Mouse (Mus musculus) liver, embryonic 14.5 days (tissue): ENCODE data around the gene Bcl2l11. TPM values are rescaled to one million over a fixed set of nuclear protein-coding genes. Genes with fewer than 3 reads are reported as not detected.

Experiments used
- ATAC-seq: fragments of 200-750 bp; cut with Nextera tagmentation; 2 replicates; pipeline ENCODE4 v1.8.0; 2017; ENCODE audit warnings: moderate number of reproducible peaks, mild to moderate bottlenecking, moderate library complexity; ENCODE audit not compliant: insufficient read depth
- DNase-seq, 3 experiments: peaks; one replicate each; pipeline ENCODE4 v3.0.0-alpha.2; 2012 to 2013; ENCODE audit warnings: low read depth in 3 of 3, low spot score in 3 of 3
- H3K27ac ChIP-seq: fragments of 300-500 bp; sonication (generic); 2 replicates; pipeline ENCODE4 v1.5.1; 2014; ENCODE audit warnings: moderate library complexity, mild to moderate bottlenecking, control low read depth, inconsistent platforms
- H3K27me3 ChIP-seq: fragments of 300-500 bp; sonication (generic); 2 replicates; pipeline ENCODE4 v1.6.1; 2014; ENCODE audit warnings: mild to moderate bottlenecking, low read length, moderate library complexity; ENCODE audit not compliant: control insufficient read depth, insufficient read depth
- H3K36me3 ChIP-seq: fragments of 300-500 bp; sonication (generic); replicated peaks from 2 replicates; pipeline ENCODE4 v1.6.1; 2014; ENCODE audit warnings: low read depth; ENCODE audit not compliant: control insufficient read depth, insufficient read depth
- H3K4me1 ChIP-seq, 2 experiments: fragments of 200-500 bp in 1 of 2; fragments of 300-500 bp in 1 of 2; sonication (generic) in 1 of 2; replicated peaks; 2 replicates each; pipeline ENCODE4 v1.6.1; 2012 to 2014; ENCODE audit warnings: antibody characterized with exemption in 1 of 2, inconsistent platforms in 1 of 2, low read length in 1 of 2; ENCODE audit not compliant: control insufficient read depth in 2 of 2, insufficient read depth in 2 of 2
- H3K4me2 ChIP-seq: fragments of 300-500 bp; sonication (generic); 2 replicates; pipeline ENCODE4 v1.6.1; 2014; ENCODE audit warnings: low read depth, mild to moderate bottlenecking, control low read depth, moderate library complexity
- H3K4me3 ChIP-seq, 2 experiments: fragments of 200-500 bp in 1 of 2; fragments of 300-500 bp in 1 of 2; sonication (generic) in 1 of 2; 2 replicates each; pipeline ENCODE4 v1.5.1; 2012 to 2014; ENCODE audit warnings: low read depth in 2 of 2, low read length in 2 of 2, mild to moderate bottlenecking in 2 of 2, control low read depth in 1 of 2, inconsistent platforms in 1 of 2, moderate library complexity in 1 of 2; ENCODE audit not compliant: insufficient read depth in 1 of 2
- H3K9ac ChIP-seq: fragments of 300-500 bp; sonication (generic); replicated peaks from 2 replicates; pipeline ENCODE4 v1.6.1; 2014; ENCODE audit warnings: mild to moderate bottlenecking, control low read depth, moderate library complexity
- H3K9me3 ChIP-seq: fragments of 300-500 bp; sonication (generic); 2 replicates; pipeline ENCODE4 v1.6.1; 2016; ENCODE audit warnings: low read length, mixed read lengths; ENCODE audit not compliant: control insufficient read depth
- CTCF ChIP-seq: IDR thresholded peaks from 2 replicates; pipeline ENCODE4 v1.5.1; 2016; ENCODE audit warnings: antibody characterized with exemption, low read depth, control low read depth
- EP300 ChIP-seq: IDR thresholded peaks from 2 replicates; pipeline ENCODE4 v1.6.1; 2016; ENCODE audit warnings: antibody characterized with exemption, low read depth
- WGBS: fragments of 180-500 bp; shearing (Covaris S2); extraction: QIAGEN DNeasy Blood & Tissue Kit; methylation state at CpG from one replicate; pipeline ENCODE4 v1.1.7; 2014; ENCODE audit not compliant: insufficient replicate concordance; 5-methylcytosine and 5-hydroxymethylcytosine counted together
- polyA plus RNA-seq, 2 experiments: library from polyadenylated mRNA; depleted of rRNA in 1 of 2; stranded (reverse) in 1 of 2; unstranded in 1 of 2; fragments of >200 nt; fragmentation: Nextera tagmentation in 1 of 2; extraction: Ambion mirVana in 1 of 2; gene quantifications; 2 replicates each; pipeline versions ENCODE4 v1.2.1 to v1.2.3; 2012 to 2014

The Bcl2l11 gene
- polyA plus RNA-seq, 2 experiments: 3.3 to 4.5 TPM

GRCm38 (mm10) chr2:128172266-128172665 lies 46.4 kb downstream of the Bcl2l11 start:
- ATAC-seq (peak; percentile 17; the same call in 1 of the 2 replicates), DNase-seq (no peak)
- TF ChIP-seq EP300 (no peak), CTCF (no peak)
- no peaks in the 10 kb centered on the region for H3K9me3 ChIP-seq
- no peaks in the 10 kb centered on the region for H3K27me3 ChIP-seq
- no peak overlapping the region for H3K4me3 ChIP-seq
- H3K36me3 ChIP-seq: no peaks in the 10 kb centered on the region
- WGBS: 72% methylated on average over 5 of the region's 5 CpGs
- H3K4me2 ChIP-seq: no peak overlapping the region
- no peak overlapping the region for H3K9ac ChIP-seq
- H3K4me1 ChIP-seq: peaks cover 5 to 28% of the 10 kb centered on the region in 2 experiments
- H3K27ac ChIP-seq: no peak overlapping the region

GRCm38 (mm10) chr2:128174176-128174575 lies 48.3 kb downstream of the Bcl2l11 start:
- no peaks in the 10 kb centered on the region for H3K36me3 ChIP-seq
- no peak for TF ChIP-seq EP300
- TF ChIP-seq CTCF: no peak
- WGBS: 49% methylated on average over 5 of the region's 5 CpGs
- H3K4me1 ChIP-seq: peaks cover 0 to 26% of the 10 kb centered on the region in 2 experiments; a peak in 3 of 4 replicates
- peak; percentile 32; the same call in 1 of the 2 replicates for ATAC-seq
- no peak for DNase-seq
- no peaks in the 10 kb centered on the region for H3K9me3 ChIP-seq
- no peak overlapping the region for H3K4me3 ChIP-seq
- no peak overlapping the region for H3K4me2 ChIP-seq
- no peaks in the 10 kb centered on the region for H3K27me3 ChIP-seq
- H3K27ac ChIP-seq: no peak overlapping the region
- H3K9ac ChIP-seq: no peak overlapping the region

GRCm38 (mm10) chr2:128174604-128175342 lies 48.9 kb downstream of the Bcl2l11 start:
- Histone ChIP-seq H3K9ac (no peak overlapping the region), H3K27ac (peak overlapping the region; percentile 53), H3K36me3 (no peaks in the 10 kb centered on the region), H3K4me1 (peaks cover 0 to 28% of the 10 kb centered on the region in 2 experiments; a peak in 3 of 4 replicates), H3K27me3 (no peaks in the 10 kb centered on the region), H3K4me2 (no peak overlapping the region), H3K9me3 (no peaks in the 10 kb centered on the region), H3K4me3 (no peak overlapping the region)
- TF ChIP-seq EP300 (no peak), CTCF (no peak)
- peak in 1 of 3 experiments; percentile 33 for DNase-seq
- 53% methylated on average over 9 of the region's 9 CpGs for WGBS
- peak; percentile 61 for ATAC-seq

GRCm38 (mm10) chr2:128175625-128176024 lies 49.8 kb downstream of the Bcl2l11 start:
- WGBS: 86% methylated on average over 6 of the region's 6 CpGs
- no peaks in the 10 kb centered on the region for H3K27me3 ChIP-seq
- H3K4me1 ChIP-seq: peaks cover 0 to 33% of the 10 kb centered on the region in 2 experiments; a peak in 2 of 4 replicates
- DNase-seq (no peak), ATAC-seq (no peak)
- no peak for TF ChIP-seq CTCF
- no peak for TF ChIP-seq EP300
- H3K27ac ChIP-seq: no peak overlapping the region
- H3K36me3 ChIP-seq: no peaks in the 10 kb centered on the region
- H3K9me3 ChIP-seq: no peaks in the 10 kb centered on the region
- no peak overlapping the region for H3K4me3 ChIP-seq
- no peak overlapping the region for H3K4me2 ChIP-seq
- no peak overlapping the region for H3K9ac ChIP-seq

GRCm38 (mm10) chr2:128176391-128177044 lies 50.7 kb downstream of the Bcl2l11 start:
- H3K4me2 ChIP-seq: no peak overlapping the region
- no peak overlapping the region for H3K4me3 ChIP-seq
- peaks cover 0 to 33% of the 10 kb centered on the region in 2 experiments; a peak in 2 of 4 replicates for H3K4me1 ChIP-seq
- TF ChIP-seq CTCF (no peak), EP300 (no peak)
- H3K27ac ChIP-seq: no peak overlapping the region
- 43% methylated on average over 12 of the region's 12 CpGs for WGBS
- no peaks in the 10 kb centered on the region for H3K36me3 ChIP-seq
- H3K27me3 ChIP-seq: no peaks in the 10 kb centered on the region
- H3K9me3 ChIP-seq: no peaks in the 10 kb centered on the region
- no peak overlapping the region for H3K9ac ChIP-seq
- DNase-seq (no peak), ATAC-seq (no peak)
